Mouse (Mus musculus) kidney, embryonic 15.5 days (tissue): ENCODE data around the gene Cdh3. TPM values are rescaled to one million over a fixed set of nuclear protein-coding genes. Genes with fewer than 3 reads are reported as not detected.

Experiments used
- ATAC-seq: fragments of 200-750 bp; cut with Nextera tagmentation; replicated peaks from 2 replicates; pipeline ENCODE4 v1.8.0; 2017; ENCODE audit warnings: moderate TSS enrichment; ENCODE audit not compliant: low FRiP score
- H3K27ac ChIP-seq: fragments of 300-500 bp; sonication (generic); 2 replicates; pipeline ENCODE4 v1.5.1; 2015; ENCODE audit warnings: mild to moderate bottlenecking, inconsistent platforms
- H3K27me3 ChIP-seq: fragments of 300-500 bp; sonication (generic); 2 replicates; pipeline ENCODE4 v1.6.1; 2015; ENCODE audit warnings: inconsistent platforms
- H3K36me3 ChIP-seq: fragments of 300-500 bp; sonication (generic); 2 replicates; pipeline ENCODE4 v1.6.1; 2015; ENCODE audit warnings: inconsistent platforms
- H3K4me1 ChIP-seq: fragments of 300-500 bp; sonication (generic); 2 replicates; pipeline ENCODE4 v1.6.1; 2015; ENCODE audit warnings: inconsistent platforms
- H3K4me2 ChIP-seq: fragments of 300-500 bp; sonication (generic); 2 replicates; pipeline ENCODE4 v1.6.1; 2015; ENCODE audit warnings: moderate library complexity, mild to moderate bottlenecking, inconsistent platforms
- H3K4me3 ChIP-seq: fragments of 300-500 bp; sonication (generic); replicated peaks from 2 replicates; pipeline ENCODE4 v1.5.1; 2015; ENCODE audit warnings: mild to moderate bottlenecking, inconsistent platforms
- H3K9ac ChIP-seq: fragments of 300-500 bp; sonication (generic); 2 replicates; pipeline ENCODE4 v1.6.1; 2015; ENCODE audit warnings: mild to moderate bottlenecking, inconsistent platforms
- H3K9me3 ChIP-seq: fragments of 300-500 bp; sonication (generic); replicated peaks from 2 replicates; pipeline ENCODE4 v1.6.1; 2016; ENCODE audit warnings: inconsistent platforms
- WGBS: fragments of 180-500 bp; shearing (Covaris S2); methylation state at CpG from one replicate; pipeline ENCODE4 v1.1.7; 2015; ENCODE audit warnings: mixed read lengths; 5-methylcytosine and 5-hydroxymethylcytosine counted together
- polyA plus RNA-seq: library from polyadenylated mRNA; unstranded; fragments of >200 nt; fragmentation: Nextera tagmentation; extraction: Ambion mirVana; gene quantifications from 2 replicates; pipeline ENCODE4 v1.2.1, GENCODE M21; 2015

Gene Cdh3
- 29.7 and 33.5 TPM in 2 replicates for polyA plus RNA-seq

DNA sequence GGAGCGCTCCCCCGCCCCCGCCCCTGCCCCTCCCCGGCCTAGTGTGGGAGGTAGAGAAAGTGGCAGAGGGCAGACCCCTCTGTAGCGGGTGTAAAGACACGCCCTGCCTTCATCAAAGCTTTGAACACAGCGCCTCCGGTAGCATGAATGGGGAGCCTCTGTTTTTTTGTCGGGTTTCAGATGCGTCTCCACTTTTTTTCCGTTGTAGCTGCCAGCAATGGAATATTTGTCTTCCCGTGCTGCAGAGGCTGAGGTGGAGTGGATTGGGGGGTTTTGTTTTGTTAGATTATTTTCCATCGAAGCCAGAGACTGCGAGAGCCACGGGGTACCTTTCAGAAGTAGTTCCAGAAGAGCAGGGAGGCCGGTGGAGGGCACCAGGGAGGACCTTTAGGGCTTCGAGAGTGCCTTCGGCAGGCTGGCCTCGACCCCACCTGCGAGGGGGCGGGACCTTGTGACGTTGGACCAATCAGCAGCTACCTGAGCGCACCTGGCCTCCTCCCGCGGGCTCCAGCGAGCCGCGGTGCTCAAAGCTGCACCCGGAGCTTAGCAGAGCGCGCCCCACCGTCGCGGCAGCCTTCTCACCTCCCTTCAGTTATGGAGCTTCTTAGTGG is at the start of gene Cdh3:
TSS of gene Cdh3 (plus strand) at position 527 of the 611 bp plus-strand sequence.
- peak within 1 kb of the TSS; percentile 82 for H3K4me2 ChIP-seq
- H3K9ac ChIP-seq = peak within 1 kb of the TSS; percentile 50
- peak within 1 kb of the TSS; percentile 89 for H3K27ac ChIP-seq
- H3K9me3 ChIP-seq = no peaks in the 10 kb centered on the region
- H3K4me1 ChIP-seq = peaks cover 62% of the 10 kb centered on the region
- peaks cover 42% of the 10 kb centered on the region for H3K27me3 ChIP-seq
- WGBS = under 1% methylated on average over 34 of the region's 34 CpGs
- peak; percentile 66 for ATAC-seq
- no peaks in the 10 kb centered on the region for H3K36me3 ChIP-seq
- H3K4me3 ChIP-seq = peak within 1 kb of the TSS; percentile 55

GRCm38 (mm10) chr8:106462131-106462530 is 48.6 kb upstream of the Cdh3 start:
- Histone ChIP-seq H3K36me3 (no peaks in the 10 kb centered on the region), H3K9me3 (no peaks in the 10 kb centered on the region), H3K4me2 (no peak overlapping the region), H3K9ac (no peak overlapping the region), H3K27me3 (no peaks in the 10 kb centered on the region), H3K4me3 (no peak overlapping the region), H3K27ac (no peak overlapping the region), H3K4me1 (peaks cover 9% of the 10 kb centered on the region; the same call in 1 of the 2 replicates)
- WGBS = 69% methylated on average over 5 of the region's 5 CpGs
- ATAC-seq = no peak

DNA sequence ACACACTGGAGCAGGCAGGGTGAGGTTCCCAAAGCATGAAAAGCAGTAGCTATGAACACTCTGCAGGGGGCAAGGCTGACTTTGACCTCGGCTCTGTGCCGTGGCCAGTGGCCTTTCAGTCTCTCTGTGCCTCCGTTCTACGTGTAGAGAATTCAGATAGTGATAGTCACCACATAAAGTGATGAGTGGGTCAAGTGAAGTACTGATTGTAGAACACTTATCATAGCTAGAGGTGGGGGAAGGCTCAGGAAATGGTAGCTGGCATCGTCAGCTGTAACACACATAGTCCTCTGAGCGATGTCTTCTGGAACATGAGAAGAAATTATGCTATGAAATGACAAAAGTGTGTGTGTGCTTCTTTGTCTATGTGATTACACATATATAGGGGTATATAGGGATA is 46.9 kb upstream of the Cdh3 start:
- Histone ChIP-seq H3K27ac (no peak overlapping the region), H3K4me2 (no peak overlapping the region), H3K4me3 (no peak overlapping the region), H3K9me3 (no peaks in the 10 kb centered on the region), H3K4me1 (peaks cover 9% of the 10 kb centered on the region; the same call in 1 of the 2 replicates), H3K27me3 (no peaks in the 10 kb centered on the region), H3K36me3 (no peaks in the 10 kb centered on the region), H3K9ac (no peak overlapping the region)
- 92% methylated on average over 6 of the region's 6 CpGs for WGBS
- ATAC-seq = no peak

- no peak overlapping the region for H3K9ac ChIP-seq
- no peak overlapping the region for H3K4me3 ChIP-seq
- no peak for ATAC-seq
- no peak overlapping the region for H3K27ac ChIP-seq
- no peak overlapping the region for H3K4me2 ChIP-seq
- H3K36me3 ChIP-seq = no peaks in the 10 kb centered on the region
- H3K9me3 ChIP-seq = no peaks in the 10 kb centered on the region
- 41% methylated on average over 7 of the region's 7 CpGs for WGBS
- H3K4me1 ChIP-seq = 0 out of 2 replicates have a peak, but pooled peaks cover 3% of the 10 kb centered on the region
- H3K27me3 ChIP-seq = no peaks in the 10 kb centered on the region
Observed at GRCm38 (mm10) chr8:106469485-106469884, 41.2 kb upstream of the Cdh3 start.

- H3K4me2 ChIP-seq = no peak overlapping the region
- H3K4me1 ChIP-seq = 0 out of 2 replicates have a peak, but pooled peaks cover 3% of the 10 kb centered on the region
- no peak for ATAC-seq
- no peaks in the 10 kb centered on the region for H3K9me3 ChIP-seq
- 0 out of 2 replicates have a peak overlapping the region, but pooled peaks have one; percentile 13 for H3K27ac ChIP-seq
- 70% methylated on average over 5 of the region's 5 CpGs for WGBS
- no peak overlapping the region for H3K4me3 ChIP-seq
- no peaks in the 10 kb centered on the region for H3K36me3 ChIP-seq
- no peak overlapping the region for H3K9ac ChIP-seq
- no peaks in the 10 kb centered on the region for H3K27me3 ChIP-seq
Observed at GRCm38 (mm10) chr8:106474001-106474400, 36.7 kb upstream of the Cdh3 start.

GRCm38 (mm10) chr8:106500018-106500685 is 10.5 kb upstream of the Cdh3 start, which contains the start of gene 6030452D12Rik:
6030452D12Rik (plus strand) TSS chr8:106500522.
- WGBS = 58% methylated on average over 8 of the region's 8 CpGs
- Histone ChIP-seq H3K4me1 (peaks cover 8% of the 10 kb centered on the region; the same call in 1 of the 2 replicates), H3K4me3 (no peak within 1 kb of the TSS), H3K27ac (peak within 1 kb of the TSS; percentile 62), H3K27me3 (no peaks in the 10 kb centered on the region), H3K9ac (no peak within 1 kb of the TSS), H3K4me2 (no peak within 1 kb of the TSS), H3K36me3 (no peaks in the 10 kb centered on the region), H3K9me3 (no peaks in the 10 kb centered on the region)
- no peak for ATAC-seq

GRCm38 (mm10) chr8:106504241-106504640 is 6.5 kb upstream of the Cdh3 start:
- H3K4me3 ChIP-seq = no peak overlapping the region
- no peak overlapping the region for H3K9ac ChIP-seq
- peaks cover 23% of the 10 kb centered on the region for H3K27me3 ChIP-seq
- H3K36me3 ChIP-seq = no peaks in the 10 kb centered on the region
- no peak overlapping the region for H3K4me2 ChIP-seq
- no peaks in the 10 kb centered on the region for H3K9me3 ChIP-seq
- H3K4me1 ChIP-seq = peaks cover 30% of the 10 kb centered on the region
- 90% methylated on average over 7 of the region's 7 CpGs for WGBS
- no peak overlapping the region for H3K27ac ChIP-seq
- no peak for ATAC-seq

- Histone ChIP-seq H3K9me3 (no peaks in the 10 kb centered on the region), H3K27me3 (peaks cover 34% of the 10 kb centered on the region), H3K4me1 (peaks cover 28% of the 10 kb centered on the region), H3K9ac (no peak overlapping the region), H3K4me2 (no peak overlapping the region), H3K4me3 (no peak overlapping the region), H3K36me3 (no peaks in the 10 kb centered on the region), H3K27ac (no peak overlapping the region)
- 44% methylated on average over 10 of the region's 10 CpGs for WGBS
- ATAC-seq = no peak
Observed at GRCm38 (mm10) chr8:106505328-106505965, 5.2 kb upstream of the Cdh3 start.

- Histone ChIP-seq H3K4me3 (no peak overlapping the region), H3K4me2 (no peak overlapping the region), H3K27ac (no peak overlapping the region), H3K36me3 (no peaks in the 10 kb centered on the region), H3K9me3 (no peaks in the 10 kb centered on the region), H3K9ac (no peak overlapping the region), H3K4me1 (peaks cover 34% of the 10 kb centered on the region), H3K27me3 (peaks cover 40% of the 10 kb centered on the region)
- whole genome bisulfite sequencing = 95% methylated on average over 1 of the region's 1 CpGs
- no peak for ATAC-seq
Observed at GRCm38 (mm10) chr8:106506106-106506505, 4.6 kb upstream of the Cdh3 start.

DNA sequence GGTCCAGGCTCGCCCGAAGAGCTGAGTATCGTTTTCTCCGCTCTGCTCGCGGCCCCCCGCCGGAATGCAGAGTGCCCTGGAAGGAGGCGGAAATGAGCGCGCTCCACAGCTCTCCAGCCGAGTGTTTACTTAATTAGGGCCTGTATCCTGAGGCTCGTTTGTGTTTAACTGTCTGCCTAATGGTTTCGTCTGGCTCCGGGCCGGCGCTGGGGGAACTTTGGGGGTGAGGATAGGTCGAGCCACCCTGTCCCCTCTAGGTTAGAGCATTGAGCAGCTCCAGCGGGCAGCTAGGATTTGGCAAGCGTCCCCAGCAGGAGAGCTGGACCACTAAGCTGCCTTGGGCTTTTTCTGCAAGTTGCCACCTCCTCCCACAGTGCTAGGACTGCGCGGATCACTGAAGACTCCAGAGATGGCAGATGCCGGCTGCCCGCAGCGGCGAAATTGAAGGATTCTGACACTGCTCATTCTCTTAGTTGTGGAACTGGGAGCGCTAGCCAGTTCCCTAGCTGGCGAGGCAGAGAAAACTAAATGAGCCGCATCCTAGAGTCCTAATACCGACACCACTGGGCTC is 2.8 kb upstream of the Cdh3 start:
- peaks cover 42% of the 10 kb centered on the region for H3K27me3 ChIP-seq
- H3K9ac ChIP-seq = peak overlapping the region; percentile 14; the same call in 1 of the 2 replicates
- peak overlapping the region; percentile 75 for H3K27ac ChIP-seq
- peak overlapping the region; percentile 64 for H3K4me2 ChIP-seq
- H3K4me1 ChIP-seq = peaks cover 52% of the 10 kb centered on the region
- H3K9me3 ChIP-seq = no peaks in the 10 kb centered on the region
- WGBS = 3% methylated on average over 30 of the region's 30 CpGs
- no peaks in the 10 kb centered on the region for H3K36me3 ChIP-seq
- ATAC-seq = peak; percentile 55
- H3K4me3 ChIP-seq = peak overlapping the region; percentile 29

- Histone ChIP-seq H3K9ac (no peak overlapping the region), H3K9me3 (no peaks in the 10 kb centered on the region), H3K27ac (peak overlapping the region; percentile 75; the same call in 1 of the 2 replicates), H3K4me3 (peak overlapping the region; percentile 29; the same call in 1 of the 2 replicates), H3K4me2 (peak overlapping the region; percentile 64), H3K36me3 (no peaks in the 10 kb centered on the region), H3K27me3 (peaks cover 42% of the 10 kb centered on the region), H3K4me1 (peaks cover 58% of the 10 kb centered on the region)
- 44% methylated on average over 3 of the region's 3 CpGs for WGBS
- no peak for ATAC-seq
Observed at GRCm38 (mm10) chr8:106508456-106508855, 2.2 kb upstream of the Cdh3 start.
